Mouse (Mus musculus): ENCODE measurements at regions not wholly inside any gene's neighbourhood (a gene's known extent, or its start where the extent isn't known, plus 50 kb on each side); places are given as distances from the start of the nearest gene placed in this dataset.

DNA sequence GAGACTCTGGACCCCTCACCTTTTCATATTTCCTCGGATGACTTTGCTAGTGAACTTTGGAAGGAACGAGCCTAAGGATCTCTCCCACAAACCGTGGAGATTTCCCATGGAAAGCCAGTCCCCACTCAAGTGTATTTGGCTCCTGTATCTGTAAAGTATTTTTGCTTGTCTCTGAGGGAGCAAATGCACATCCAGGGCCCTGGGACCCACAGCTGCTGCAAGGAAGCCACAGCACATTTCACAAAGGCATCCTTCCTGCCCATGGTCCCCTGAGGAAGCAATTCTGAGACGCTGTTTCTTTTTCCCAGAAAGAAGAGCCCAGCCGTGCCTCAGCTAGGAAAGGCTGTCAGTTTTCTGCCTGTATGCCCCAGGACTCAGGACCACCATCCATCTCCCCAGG, 71.7 kb upstream of the S1pr3 start:
- no peak for DNase-seq (ENCODE audit: low spot score)

DNA sequence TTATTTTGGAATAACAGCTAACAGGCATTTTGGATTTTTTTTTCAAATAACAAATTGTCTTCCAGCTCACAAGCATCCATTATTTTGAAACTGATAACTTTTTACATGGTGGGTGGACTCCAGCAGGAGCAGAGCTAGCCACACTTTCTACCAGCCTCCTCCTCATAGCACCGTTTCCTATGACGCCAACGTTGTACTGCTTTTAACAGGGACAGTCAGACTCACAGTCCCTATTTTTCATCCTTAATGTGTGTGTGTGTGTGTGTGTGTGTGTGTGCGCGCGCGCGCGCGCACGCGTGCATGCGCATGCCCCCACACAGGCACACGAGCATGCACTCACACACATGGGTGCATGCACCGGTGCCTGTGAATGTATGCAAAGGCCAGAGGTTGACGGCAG, 70.5 kb upstream of the S1pr3 start:
- DNase-seq (ENCODE audit: low spot score) = no peak

DNA sequence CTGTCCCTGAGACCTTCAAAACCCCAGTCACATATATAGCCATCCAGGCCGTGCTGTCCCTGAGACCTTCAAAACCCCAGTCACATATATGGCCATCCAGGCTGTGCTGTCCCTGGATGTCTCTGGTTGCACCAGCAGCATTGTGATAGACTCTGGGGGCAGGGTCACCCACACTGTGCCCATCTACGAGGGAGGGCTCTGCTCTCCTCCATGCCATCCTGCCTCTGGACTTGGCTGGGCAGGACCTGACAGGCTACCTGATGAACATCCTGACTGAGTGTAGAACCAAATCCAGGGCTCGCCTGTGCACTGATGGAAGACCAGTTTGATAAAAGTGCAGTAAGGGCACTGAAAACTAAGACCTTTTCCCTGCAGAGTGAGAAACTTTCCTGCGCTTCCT, 63.1 kb upstream of the S1pr3 start:
- DNase-seq (ENCODE audit: low spot score) = no peak

DNA sequence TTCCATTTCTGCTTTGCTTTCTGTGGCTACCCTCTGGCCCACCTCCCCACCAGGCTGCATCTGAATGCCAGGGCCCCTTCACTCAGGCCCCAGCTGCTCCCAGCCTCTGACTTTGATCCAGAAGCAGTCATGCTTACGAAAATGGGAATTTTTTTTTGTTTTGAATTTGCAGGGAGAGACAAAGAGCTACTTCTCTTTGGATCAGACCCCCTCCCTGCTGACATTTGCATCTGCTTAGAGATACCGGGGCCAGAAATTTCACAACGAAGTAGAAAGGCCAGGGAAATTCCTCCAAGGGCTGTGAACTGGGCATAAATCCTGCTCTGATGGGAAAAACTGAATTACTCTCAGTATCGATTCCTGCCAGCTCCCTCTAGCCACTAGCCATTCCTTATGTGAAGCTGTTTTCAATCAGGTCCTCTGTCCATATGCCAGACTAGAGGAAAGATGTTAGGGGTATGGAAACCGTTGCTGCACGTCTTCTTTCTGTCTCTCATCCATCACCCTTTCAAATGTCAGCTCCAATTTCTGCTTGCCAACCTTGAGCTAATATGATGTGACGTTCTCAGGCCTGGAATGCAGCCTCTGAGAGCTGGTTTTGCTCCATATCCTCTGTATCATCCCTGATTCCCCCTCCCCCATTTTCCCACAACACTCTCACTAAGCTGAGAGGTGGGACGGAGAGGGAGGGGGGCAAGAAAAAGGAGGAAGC, 62.4 kb upstream of the S1pr3 start:
- DNase-seq (ENCODE audit: low spot score) = no peak

DNA sequence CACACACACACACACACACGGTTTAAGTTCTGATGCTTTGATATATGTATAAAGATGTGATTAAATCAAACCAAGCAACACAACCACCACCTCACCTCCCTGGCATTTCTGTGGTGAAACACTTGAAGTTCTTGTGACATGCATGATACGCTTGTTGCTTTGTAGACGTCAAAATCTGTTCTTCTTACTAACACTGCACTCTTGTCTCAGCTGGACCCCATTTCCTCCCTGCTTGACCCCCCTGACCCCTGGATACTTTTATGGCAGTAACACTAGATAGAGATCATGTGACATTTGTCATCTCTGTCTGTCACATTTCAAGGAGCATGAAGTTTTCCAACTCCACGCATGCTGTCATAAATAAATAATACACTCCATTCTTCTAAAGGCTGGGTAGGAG, 59.7 kb upstream of the S1pr3 start:
- DNase-seq (ENCODE audit: low spot score) = no peak

DNA sequence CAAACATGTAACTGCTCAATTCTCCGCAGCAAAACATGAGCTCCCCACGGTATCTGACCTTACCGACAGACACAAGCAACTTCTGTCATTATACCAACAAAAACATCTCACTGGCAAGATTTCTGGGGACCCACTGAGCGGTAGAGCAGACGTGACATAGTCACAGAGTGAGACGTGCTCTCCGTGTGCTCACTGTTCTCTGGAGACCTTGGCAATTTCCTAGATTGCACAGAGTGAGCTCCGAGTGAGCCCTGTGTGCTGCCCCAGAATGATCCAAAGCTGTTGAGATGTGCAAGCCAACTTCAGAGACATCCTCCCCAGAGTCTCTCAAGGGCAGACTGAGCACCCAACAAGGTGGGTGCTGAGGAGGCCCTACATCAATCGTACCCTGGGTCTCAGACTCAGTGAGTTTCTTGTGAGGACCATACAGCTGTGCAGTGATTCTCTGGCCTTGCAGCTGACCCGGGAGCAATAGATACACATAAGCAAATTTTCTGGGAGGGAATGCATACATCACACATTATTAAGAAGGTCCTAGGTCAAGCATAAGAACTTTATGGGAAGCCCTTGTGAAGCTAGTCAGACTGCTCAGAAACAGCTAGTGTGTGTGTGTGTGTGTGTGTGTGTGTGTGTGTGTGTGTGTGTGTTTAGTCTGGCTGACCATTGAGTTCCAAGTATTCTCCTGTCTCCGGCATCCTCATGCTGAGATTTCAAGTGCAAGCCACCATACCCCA, 58.5 kb upstream of the S1pr3 start:
- no peak for DNase-seq (ENCODE audit: low spot score)

DNA sequence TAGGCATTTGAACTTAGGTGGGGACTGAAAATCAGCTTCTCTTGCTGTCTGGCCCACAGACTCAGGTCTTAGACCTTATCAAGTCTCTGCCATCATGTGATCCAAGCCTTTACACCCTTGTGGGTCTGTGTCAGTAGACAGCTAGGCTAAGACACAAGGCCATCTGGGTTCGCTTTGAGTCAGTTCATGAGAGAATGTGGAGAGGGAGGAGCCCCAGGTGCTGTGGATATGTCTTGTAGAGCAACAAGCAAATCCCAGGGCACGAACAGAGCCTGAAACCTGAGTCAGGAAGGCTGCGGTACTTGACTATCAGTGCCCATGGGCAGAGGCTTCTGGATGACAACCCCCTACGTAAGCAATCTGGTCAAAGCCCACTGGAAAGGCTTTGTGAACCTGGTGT, 55.6 kb upstream of the S1pr3 start:
- no peak for DNase-seq (ENCODE audit: low spot score)

DNA sequence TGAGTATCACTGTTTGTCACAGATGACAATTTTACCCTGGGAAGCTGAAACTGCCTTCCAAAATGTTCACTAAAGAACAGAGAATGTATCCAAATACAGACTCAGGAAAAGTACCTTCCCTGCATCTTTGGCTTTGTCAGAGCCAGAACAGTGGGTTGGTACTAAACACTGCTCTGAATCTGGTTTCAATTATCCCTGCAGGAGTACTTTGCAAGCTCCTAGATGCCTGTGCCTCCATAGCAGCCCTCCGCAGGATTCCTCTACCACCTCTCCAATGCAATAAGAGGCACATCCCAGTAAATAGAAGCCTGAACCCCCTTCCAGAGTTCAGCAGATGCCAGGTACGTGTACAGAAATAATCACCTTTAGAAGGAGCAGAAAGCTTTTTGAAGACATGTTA, 52.9 kb upstream of the S1pr3 start:
- DNase-seq (ENCODE audit: low spot score) = no peak
